Mouse (Mus musculus): ENCODE measurements around the gene Hoxa6. TPM values are rescaled to one million over a fixed set of nuclear protein-coding genes. Genes with fewer than 3 reads are reported as not detected.

Gene Hoxa6
- polyA plus RNA-seq, 1 experiment from 2014 or later: 4.4 TPM

- ATAC-seq (ENCODE audit: low FRiP score, low TSS enrichment): no peak
- H3K4me1 ChIP-seq (ENCODE audit: control insufficient read depth, insufficient read depth, low read length): peaks cover 19% of the 10 kb centered on the region
- peaks cover 12% of the 10 kb centered on the region; the same call in 1 of the 2 replicates for H3K27me3 ChIP-seq (ENCODE audit: control insufficient read depth, insufficient read depth, low read length)
- peak overlapping the region; percentile 64 for H3K4me3 ChIP-seq (ENCODE audit: low read length)
- H3K9me3 ChIP-seq (ENCODE audit: control insufficient read depth, low read length): no peaks in the 10 kb centered on the region
- peak overlapping the region; percentile 96 for H3K9ac ChIP-seq (ENCODE audit: low read depth, low read length)
- peak overlapping the region; percentile 83 for H3K4me2 ChIP-seq (replicated peaks; ENCODE audit: low read depth, low read length)
- H3K36me3 ChIP-seq (ENCODE audit: control insufficient read depth, insufficient read depth, low read length): no peaks in the 10 kb centered on the region; the same call in 1 of the 2 replicates
- WGBS: 12% methylated on average over 3 of the region's 3 CpGs
- peak overlapping the region; percentile 98 for H3K27ac ChIP-seq (ENCODE audit: low read depth, low read length)
Observed at GRCm38 (mm10) chr6:52236806-52237205, 28.3 kb upstream of the Hoxa6 start.

- H3K9ac ChIP-seq (ENCODE audit: low read depth, low read length): peak overlapping the region; percentile 96
- no peaks in the 10 kb centered on the region for H3K9me3 ChIP-seq (ENCODE audit: control insufficient read depth, low read length)
- no peak for ATAC-seq (ENCODE audit: low FRiP score, low TSS enrichment)
- H3K4me2 ChIP-seq (replicated peaks; ENCODE audit: low read depth, low read length): peak overlapping the region; percentile 83
- H3K4me1 ChIP-seq (ENCODE audit: control insufficient read depth, insufficient read depth, low read length): peaks cover 10% of the 10 kb centered on the region
- H3K27ac ChIP-seq (ENCODE audit: low read depth, low read length): peak overlapping the region; percentile 98
- peaks cover 12% of the 10 kb centered on the region; the same call in 1 of the 2 replicates for H3K27me3 ChIP-seq (ENCODE audit: control insufficient read depth, insufficient read depth, low read length)
- peaks cover under 1% of the 10 kb centered on the region; the same call in 1 of the 2 replicates for H3K36me3 ChIP-seq (ENCODE audit: control insufficient read depth, insufficient read depth, low read length)
- WGBS: 18% methylated on average over 6 of the region's 6 CpGs
- H3K4me3 ChIP-seq (ENCODE audit: low read length): peak overlapping the region; percentile 64
Observed at GRCm38 (mm10) chr6:52235866-52236265, 27.3 kb upstream of the Hoxa6 start.

DNA sequence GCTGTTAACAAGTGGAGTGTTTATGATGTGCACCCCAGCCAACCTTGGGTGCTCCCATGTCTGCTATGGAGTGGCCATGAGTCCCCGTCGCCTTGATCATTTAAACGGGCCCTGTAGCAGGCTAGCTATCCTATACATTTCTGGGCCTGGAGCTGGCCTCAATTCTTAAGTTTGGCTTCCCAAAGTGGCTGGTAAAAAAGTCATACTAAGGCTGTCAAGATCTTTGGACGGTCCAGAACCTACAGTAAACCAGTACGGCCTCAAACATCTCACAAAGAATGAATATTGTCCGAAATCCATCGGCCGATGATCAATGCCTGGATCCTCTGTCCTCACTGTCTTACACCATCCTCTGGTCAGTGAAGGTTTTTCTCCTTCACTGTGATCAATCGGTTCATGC lies 26.7 kb upstream of the Hoxa6 start:
- ATAC-seq (ENCODE audit: low FRiP score, low TSS enrichment): no peak
- Histone ChIP-seq H3K4me1 (ENCODE audit: control insufficient read depth, insufficient read depth, low read length) (peaks cover 9% of the 10 kb centered on the region; the same call in 1 of the 2 replicates), H3K27me3 (ENCODE audit: control insufficient read depth, insufficient read depth, low read length) (peaks cover 12% of the 10 kb centered on the region; the same call in 1 of the 2 replicates), H3K9ac (ENCODE audit: low read depth, low read length) (peak overlapping the region; percentile 96), H3K4me3 (ENCODE audit: low read length) (peak overlapping the region; percentile 64), H3K4me2 (replicated peaks; ENCODE audit: low read depth, low read length) (peak overlapping the region; percentile 83), H3K36me3 (ENCODE audit: control insufficient read depth, insufficient read depth, low read length) (peaks cover 6% of the 10 kb centered on the region; the same call in 1 of the 2 replicates), H3K27ac (ENCODE audit: low read depth, low read length) (peak overlapping the region; percentile 98), H3K9me3 (ENCODE audit: control insufficient read depth, low read length) (no peaks in the 10 kb centered on the region)
- WGBS: 19% methylated on average over 9 of the region's 9 CpGs

GRCm38 (mm10) chr6:52234428-52235140 lies 26.1 kb upstream of the Hoxa6 start:
- H3K4me2 ChIP-seq (replicated peaks; ENCODE audit: low read depth, low read length): peak overlapping the region; percentile 83
- peaks cover 14% of the 10 kb centered on the region; the same call in 1 of the 2 replicates for H3K27me3 ChIP-seq (ENCODE audit: control insufficient read depth, insufficient read depth, low read length)
- H3K4me3 ChIP-seq (ENCODE audit: low read length): peak overlapping the region; percentile 64

DNA sequence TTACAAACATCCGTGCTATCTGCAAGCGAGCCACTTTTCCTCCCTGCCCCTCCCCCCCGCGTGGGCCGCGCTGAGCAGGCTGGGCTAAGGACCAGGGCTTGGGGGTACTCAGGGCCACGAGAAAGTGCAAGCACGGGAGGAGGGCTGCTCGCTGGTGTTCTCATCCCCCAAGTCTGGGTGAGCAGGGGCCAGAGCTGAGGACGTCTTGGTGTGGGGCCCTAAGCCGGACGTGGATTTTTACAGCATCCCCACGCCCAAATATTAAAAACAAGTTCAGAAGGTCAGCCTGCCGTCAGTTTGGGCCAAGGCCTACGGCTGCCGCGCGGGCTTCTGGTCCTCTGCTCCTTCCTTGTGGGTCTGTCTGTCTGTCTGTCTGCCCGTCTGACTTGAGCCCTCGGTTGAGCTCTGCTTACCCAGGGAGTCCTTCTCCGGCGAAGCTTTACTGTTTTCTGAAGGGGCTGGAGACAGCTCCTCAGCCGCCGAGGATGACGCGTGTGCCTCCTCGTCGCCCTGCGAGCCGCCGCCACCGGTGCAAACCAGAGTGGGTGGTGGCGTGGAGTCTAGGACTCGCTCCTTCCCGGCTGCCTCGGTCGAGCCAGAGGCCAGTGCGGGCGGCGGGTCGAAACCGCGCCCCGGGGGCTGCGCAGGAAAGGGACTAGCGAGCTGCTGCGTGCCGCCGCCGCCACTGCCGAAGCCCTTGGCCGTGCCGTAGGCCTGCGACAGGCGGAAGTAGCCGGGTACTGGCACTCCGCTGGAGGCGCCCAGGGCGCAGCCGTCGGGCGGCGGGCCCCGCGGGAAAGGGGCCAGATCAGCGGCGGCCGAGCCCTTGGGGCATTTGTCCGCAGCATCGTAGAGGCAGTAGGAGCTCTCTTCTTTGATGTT lies 25.3 kb upstream of the Hoxa6 start:
- H3K27me3 ChIP-seq (ENCODE audit: control insufficient read depth, insufficient read depth, low read length): peaks cover 15% of the 10 kb centered on the region; the same call in 1 of the 2 replicates
- H3K9me3 ChIP-seq (ENCODE audit: control insufficient read depth, low read length): no peaks in the 10 kb centered on the region
- H3K9ac ChIP-seq (ENCODE audit: low read depth, low read length): peak overlapping the region; percentile 96
- WGBS: under 1% methylated on average over 70 of the region's 70 CpGs
- H3K4me1 ChIP-seq (ENCODE audit: control insufficient read depth, insufficient read depth, low read length): peaks cover 9% of the 10 kb centered on the region; the same call in 1 of the 2 replicates
- H3K4me3 ChIP-seq (ENCODE audit: low read length): peak overlapping the region; percentile 64
- peak overlapping the region; percentile 98 for H3K27ac ChIP-seq (ENCODE audit: low read depth, low read length)
- H3K4me2 ChIP-seq (replicated peaks; ENCODE audit: low read depth, low read length): peak overlapping the region; percentile 83
- H3K36me3 ChIP-seq (ENCODE audit: control insufficient read depth, insufficient read depth, low read length): peaks cover 9% of the 10 kb centered on the region; the same call in 1 of the 2 replicates
- peak; percentile 59 for ATAC-seq (ENCODE audit: low FRiP score, low TSS enrichment)

More at GRCm38 (mm10) chr6:52234428-52235140, 26.1 kb upstream of the Hoxa6 start:
- Histone ChIP-seq H3K4me1 (ENCODE audit: control insufficient read depth, insufficient read depth, low read length) (peaks cover 9% of the 10 kb centered on the region; the same call in 1 of the 2 replicates), H3K9me3 (ENCODE audit: control insufficient read depth, low read length) (no peaks in the 10 kb centered on the region), H3K9ac (ENCODE audit: low read depth, low read length) (peak overlapping the region; percentile 96), H3K36me3 (ENCODE audit: control insufficient read depth, insufficient read depth, low read length) (peaks cover 8% of the 10 kb centered on the region; the same call in 1 of the 2 replicates), H3K27ac (ENCODE audit: low read depth, low read length) (peak overlapping the region; percentile 98)
- WGBS: under 1% methylated on average over 68 of the region's 68 CpGs
- peak; percentile 41 for ATAC-seq (ENCODE audit: low FRiP score, low TSS enrichment)

- no peak for ATAC-seq (ENCODE audit: low FRiP score, low TSS enrichment)
- Histone ChIP-seq H3K4me2 (replicated peaks; ENCODE audit: low read depth, low read length) (peak overlapping the region; percentile 83), H3K27me3 (ENCODE audit: control insufficient read depth, insufficient read depth, low read length) (peaks cover 15% of the 10 kb centered on the region; the same call in 1 of the 2 replicates), H3K4me3 (ENCODE audit: low read length) (peak overlapping the region; percentile 64), H3K9ac (ENCODE audit: low read depth, low read length) (peak overlapping the region; percentile 96), H3K27ac (ENCODE audit: low read depth, low read length) (peak overlapping the region; percentile 98), H3K9me3 (ENCODE audit: control insufficient read depth, low read length) (no peaks in the 10 kb centered on the region), H3K4me1 (ENCODE audit: control insufficient read depth, insufficient read depth, low read length) (peaks cover 9% of the 10 kb centered on the region; the same call in 1 of the 2 replicates), H3K36me3 (ENCODE audit: control insufficient read depth, insufficient read depth, low read length) (peaks cover 9% of the 10 kb centered on the region; the same call in 1 of the 2 replicates)
- 1% methylated on average over 23 of the region's 23 CpGs for WGBS
Observed at GRCm38 (mm10) chr6:52232984-52233545, 24.5 kb upstream of the Hoxa6 start.

DNA sequence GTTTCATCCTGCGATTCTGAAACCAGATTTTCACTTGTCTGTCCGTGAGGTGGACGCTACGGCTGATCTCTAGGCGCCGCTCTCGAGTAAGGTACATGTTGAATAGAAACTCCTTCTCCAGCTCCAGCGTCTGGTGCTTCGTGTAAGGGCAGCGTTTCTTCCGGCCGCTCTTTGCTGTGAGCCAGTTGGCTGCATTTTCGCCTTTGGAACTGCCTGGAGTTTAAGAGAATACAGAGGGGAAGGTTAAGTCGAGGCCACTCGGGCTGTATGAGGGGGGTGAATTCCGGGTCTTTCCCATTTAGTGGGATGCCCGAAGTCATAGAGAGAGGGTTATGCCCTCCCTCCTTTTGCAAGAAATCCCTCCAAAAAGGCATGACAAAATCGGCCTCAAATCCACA lies 24.0 kb upstream of the Hoxa6 start:
- ATAC-seq (ENCODE audit: low FRiP score, low TSS enrichment): no peak
- Histone ChIP-seq H3K4me2 (replicated peaks; ENCODE audit: low read depth, low read length) (peak overlapping the region; percentile 83), H3K4me1 (ENCODE audit: control insufficient read depth, insufficient read depth, low read length) (peaks cover 10% of the 10 kb centered on the region; the same call in 1 of the 2 replicates), H3K9ac (ENCODE audit: low read depth, low read length) (peak overlapping the region; percentile 96), H3K27ac (ENCODE audit: low read depth, low read length) (peak overlapping the region; percentile 98), H3K4me3 (ENCODE audit: low read length) (peak overlapping the region; percentile 64), H3K27me3 (ENCODE audit: control insufficient read depth, insufficient read depth, low read length) (peaks cover 15% of the 10 kb centered on the region; the same call in 1 of the 2 replicates), H3K9me3 (ENCODE audit: control insufficient read depth, low read length) (no peaks in the 10 kb centered on the region), H3K36me3 (ENCODE audit: control insufficient read depth, insufficient read depth, low read length) (peaks cover 9% of the 10 kb centered on the region; the same call in 1 of the 2 replicates)
- 1% methylated on average over 18 of the region's 18 CpGs for WGBS

DNA sequence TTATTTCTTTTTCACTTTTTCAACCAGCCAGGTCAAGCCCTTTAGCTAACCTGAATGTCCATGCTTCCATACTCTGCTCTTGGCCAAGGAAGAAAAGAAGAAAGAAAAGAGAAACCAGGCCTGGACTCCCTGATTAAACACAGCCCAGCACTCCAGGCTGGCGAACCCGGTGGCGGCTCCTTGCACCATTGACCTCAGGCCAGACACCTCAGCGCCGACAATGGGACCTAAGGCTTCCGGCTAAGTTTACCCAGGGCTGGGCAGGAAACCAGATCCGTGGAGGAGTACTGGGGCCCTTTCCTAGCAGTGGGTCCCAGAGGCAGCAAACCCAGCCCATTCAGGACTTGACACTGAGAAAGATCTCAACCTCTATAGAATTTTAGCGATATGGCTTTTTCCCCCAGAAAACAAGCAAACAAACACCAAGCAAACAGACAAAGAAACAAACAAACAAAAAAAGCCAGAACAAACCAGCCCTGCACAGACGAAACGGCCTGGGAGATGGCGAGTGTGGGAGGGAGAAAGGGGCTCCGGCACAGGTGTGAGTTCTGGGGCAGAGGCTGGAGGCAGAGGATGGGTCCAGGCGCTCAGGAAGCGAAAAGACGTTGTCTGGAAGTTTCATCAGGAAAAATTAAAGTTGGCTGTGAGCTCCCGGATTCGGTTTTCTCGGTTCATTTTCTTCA lies 23.5 kb upstream of the Hoxa6 start:
- 0 out of 2 replicates have a peak, but pooled peaks have one; percentile 28 for ATAC-seq (ENCODE audit: low FRiP score, low TSS enrichment)
- Histone ChIP-seq H3K27ac (ENCODE audit: low read depth, low read length) (peak overlapping the region; percentile 98), H3K9ac (ENCODE audit: low read depth, low read length) (peak overlapping the region; percentile 96), H3K9me3 (ENCODE audit: control insufficient read depth, low read length) (no peaks in the 10 kb centered on the region), H3K27me3 (ENCODE audit: control insufficient read depth, insufficient read depth, low read length) (peaks cover 15% of the 10 kb centered on the region; the same call in 1 of the 2 replicates), H3K4me1 (ENCODE audit: control insufficient read depth, insufficient read depth, low read length) (peaks cover 15% of the 10 kb centered on the region; the same call in 1 of the 2 replicates), H3K36me3 (ENCODE audit: control insufficient read depth, insufficient read depth, low read length) (peaks cover 9% of the 10 kb centered on the region; the same call in 1 of the 2 replicates), H3K4me2 (replicated peaks; ENCODE audit: low read depth, low read length) (peak overlapping the region; percentile 83), H3K4me3 (ENCODE audit: low read length) (peak overlapping the region; percentile 64)
- 0% methylated on average over 18 of the region's 18 CpGs for WGBS
